In the genomic region with DNA sequence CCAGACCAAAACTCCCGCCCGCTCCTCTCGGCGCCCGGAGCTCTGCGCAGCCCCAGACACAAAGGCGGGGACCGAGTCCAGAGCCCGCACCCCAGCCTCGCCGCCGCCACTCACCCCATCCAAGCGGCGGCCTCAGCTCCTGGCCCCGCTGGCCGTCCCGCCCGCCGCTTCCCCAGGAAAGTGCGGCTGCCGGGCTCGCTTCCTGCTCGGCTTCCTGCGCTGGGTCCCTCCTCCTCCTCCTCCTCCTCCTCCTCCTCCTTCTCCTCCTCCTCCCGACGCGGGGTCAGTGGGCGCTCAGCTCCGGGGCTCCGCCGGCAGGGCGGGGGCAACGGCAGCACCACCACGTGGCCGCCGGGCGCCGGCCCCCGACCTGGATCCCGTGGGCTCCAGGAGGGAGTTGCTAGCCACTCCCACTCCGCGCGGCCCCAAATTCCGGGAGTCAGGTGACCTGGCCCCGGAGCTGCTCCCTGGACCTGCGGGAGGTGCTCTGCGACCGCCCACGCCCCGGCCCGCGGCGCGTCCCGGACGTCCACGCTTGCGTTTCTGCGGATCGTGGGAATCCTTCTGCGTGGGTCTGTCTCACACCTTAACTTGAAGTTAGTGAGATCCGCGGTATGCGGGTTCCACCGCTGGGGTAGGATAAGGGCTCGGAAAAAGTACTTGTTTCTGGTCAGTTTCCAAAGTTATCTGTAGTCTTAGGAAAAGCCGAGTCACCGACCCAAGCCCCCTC, we compare ENCODE assay signal across 8 mouse cellular contexts. TPM values are rescaled to one million over a fixed set of nuclear protein-coding genes. Genes with fewer than 3 reads are reported as not detected.
DNase-seq lines count a peak whose midpoint lies in the region; ATAC-seq and TF ChIP-seq lines count a peak whose summit lies in the region.

Gene Rai14, minus strand, starts transcription at position 216 of the 730 bp plus-strand sequence.

- peak within 1 kb of the TSS; percentile 84 for H3K4me3 ChIP-seq in hindbrain, embryonic 10.5 days

- peak within 1 kb of the TSS; percentile 97 for H3K27ac ChIP-seq in hindbrain, embryonic 10.5 days

- H3K4me1 ChIP-seq in hindbrain, embryonic 10.5 days (replicated peaks) = peaks cover 45% of the 10 kb centered on the region

- in situ Hi-C loops in Patski (cut with MboI; ENCODE audit: low pct_unique_long_range_greater_than_20kb) = loop anchor here (5.0 to 10.0 kb wide), 3 partner anchors 80 to 227 kb away; partner anchors contain the start of genes Brix1 and Rad1

- ATAC-seq in Patski = peak; percentile 83
- ATAC-seq in erythroid progenitor cell, adult 5-6 weeks (replicated peaks; ENCODE audit: low FRiP score, poor library complexity, severe bottlenecking) = no peak

- no peak for DNase-seq in Patski (ENCODE audit: low read depth, low spot score)
- peak; percentile 5 for DNase-seq in cerebellum, adult 9-10 months
- peak in 1 of 2 experiments; percentile 38 for DNase-seq in frontal cortex, adult 2 months (ENCODE audit: extremely low spot score in 1 of 2, low spot score in 1 of 2)
- DNase-seq in hindbrain, embryonic 10.5 days (ENCODE audit: low spot score) = peak; percentile 83
- peak; percentile 7 for DNase-seq in left cerebral cortex, adult 11 months (ENCODE audit: low spot score)
- peak; percentile 92 for DNase-seq in lung, postnatal 25 days (ENCODE audit: low spot score)
- DNase-seq in retina, postnatal 7 days (ENCODE audit: low read depth, low spot score) = peak; percentile 25

- CTCF ChIA-PET in Patski (lab: Charles Lee) = interaction anchor here (0.9 to 1.5 kb wide), 6 partner anchors 22 to 214 kb away, joined by 3 to 4 read pairs (median 3); no protein-coding TSS in a partner anchor

- no peaks in the 10 kb centered on the region for H3K27me3 ChIP-seq in Patski
- no peaks in the 10 kb centered on the region for H3K27me3 ChIP-seq in hindbrain, embryonic 10.5 days (ENCODE audit: insufficient read depth, poor library complexity, severe bottlenecking)

- WGBS in hindbrain, embryonic 10.5 days = under 1% methylated on average over 64 of the region's 68 CpGs

- POLR2A ChIA-PET in Patski (lab: Charles Lee) = interaction anchor here (1.0 to 1.4 kb wide), 5 partner anchors 9 to 154 kb away, joined by 3 to 5 read pairs (median 3); no protein-coding TSS in a partner anchor

- peak; percentile 60 for TF ChIP-seq CTCF in Patski (IDR thresholded peaks at IDR 0.05)

- H3K9me3 ChIP-seq in hindbrain, embryonic 10.5 days = peaks cover 4% of the 10 kb centered on the region

- H3K36me3 ChIP-seq in hindbrain, embryonic 10.5 days = peaks cover 22% of the 10 kb centered on the region

RNA-seq across cellular contexts. Expression of gene Rai14, which starts in this region (rescaled TPM):
- polyA plus RNA-seq in Patski (2021) = 55.3 TPM
- polyA plus RNA-seq in frontal cortex, adult 2 months (2012; rRNA removed) = 10.2 and 10.4 TPM in 2 replicates
- polyA plus RNA-seq in hindbrain, embryonic 10.5 days (2016; fragmentation: Nextera tagmentation; extraction: Ambion mirVana) = 72.2 and 77.9 TPM in 2 replicates
- total RNA-seq in erythroid progenitor cell, adult 5-6 weeks (2015; ENCODE audit: low replicate concordance) = 0.84 and 1.4 TPM in 2 replicates
- total RNA-seq in erythroid progenitor cell, adult 5-6 weeks (2017; ENCODE audit: low replicate concordance) = 1.3 and 2.5 TPM in 2 replicates
